Mouse (Mus musculus) bone marrow macrophage, adult 2 months (primary cell): ENCODE data around the gene Vstm2l.

Experiments used
- CTCF ChIP-seq: IDR thresholded peaks from 2 replicates; pipeline ENCODE4 v1.5.1; 2012; ENCODE audit warnings: low read depth, mild to moderate bottlenecking, low read length, moderate library complexity
- POLR2A ChIP-seq: IDR thresholded peaks from 2 replicates; pipeline ENCODE4 v1.6.1; 2012; ENCODE audit warnings: mild to moderate bottlenecking, low read depth, low read length, borderline replicate concordance

DNA sequence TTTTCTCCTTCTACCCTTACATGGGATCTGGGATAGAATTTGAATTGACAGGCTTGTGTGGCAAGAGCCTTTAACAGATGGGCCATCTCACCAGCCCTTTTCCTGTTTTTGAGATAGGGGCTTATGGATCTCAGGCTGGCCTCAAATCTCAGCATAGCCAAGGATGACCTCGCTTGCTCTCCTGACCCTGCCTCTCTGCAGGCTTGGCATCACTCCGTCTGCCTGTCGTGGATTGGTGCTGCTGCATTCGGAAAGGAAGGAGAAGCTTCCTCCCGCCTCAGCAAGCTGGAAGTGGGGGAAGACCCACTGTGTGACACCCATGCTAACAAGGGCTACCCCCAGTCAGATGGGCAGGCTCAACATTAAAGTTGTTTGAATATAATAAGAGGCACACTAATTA, 64.8 kb downstream of the Vstm2l start:
- TF ChIP-seq POLR2A (no peak), CTCF (no peak)
